ENCODE assay signal across 8 mouse cellular contexts in the genomic region with DNA sequence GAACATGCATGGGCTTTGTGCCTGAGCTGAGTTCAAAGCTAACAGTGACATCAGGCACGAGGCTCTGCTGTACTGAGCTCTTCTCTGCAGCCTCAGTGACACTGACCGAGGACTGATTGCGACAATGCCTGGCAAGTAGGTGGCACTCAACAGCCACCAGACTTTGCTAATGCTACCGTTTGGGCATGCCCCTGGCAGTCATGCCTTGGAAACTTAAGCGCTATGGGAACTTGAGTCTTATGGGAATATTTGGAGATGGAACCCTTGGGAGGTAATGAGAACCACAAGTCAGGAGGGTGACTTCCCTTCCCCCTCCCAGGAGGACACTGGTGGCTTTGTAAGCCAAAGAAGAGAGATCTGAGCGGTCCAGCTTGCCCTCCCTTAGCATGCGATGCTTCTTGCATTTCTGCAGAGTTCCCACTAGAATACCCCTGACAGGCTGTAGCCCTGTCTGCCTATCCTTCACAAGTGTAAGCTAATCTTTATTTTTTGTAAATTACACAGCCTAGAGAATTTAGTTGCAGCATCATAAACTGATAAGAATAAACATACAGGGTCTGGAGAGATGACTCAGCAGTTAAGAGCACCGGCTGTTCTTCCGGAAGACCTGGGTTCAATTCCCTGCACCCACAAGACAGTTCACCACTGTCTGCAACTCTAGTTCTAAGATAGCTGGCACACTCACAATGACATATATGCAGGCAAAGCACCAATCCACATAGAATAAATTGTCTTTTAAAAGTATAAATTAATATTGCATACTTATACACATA.
DNase-seq lines count a peak whose midpoint lies in the region; ATAC-seq lines count a peak whose summit lies in the region.

No protein-coding gene starts in this region.

- DNase-seq in cerebellum, postnatal 4 days (ENCODE audit: low spot score in 2 of 2) = no peak
- DNase-seq in ovary, postnatal 36 days (ENCODE audit: low spot score) = peak; percentile 6
- DNase-seq in ovary, postnatal 10 days (ENCODE audit: low spot score) = no peak
- DNase-seq in embryo, embryonic 11 days = peak; percentile 21
- peak; percentile 20 for DNase-seq in thymus, postnatal 14 days
- DNase-seq in urinary bladder, postnatal 14 days (ENCODE audit: low spot score) = no peak
- no peak for DNase-seq in frontal cortex, postnatal 10 days (ENCODE audit: low spot score in 2 of 2)

- ATAC-seq in cerebellum, adult (ENCODE audit: insufficient number of reproducible peaks, low FRiP score, low TSS enrichment) = 0 out of 2 replicates have a peak, but pooled peaks have one; percentile 16

Comparison
In these comparisons a context has a peak if more than half of its experiments do, and no peak if none do; other contexts are left out.
1. DNase-seq: peak in ovary, postnatal 36 days (single experiment), embryo, embryonic 11 days (single experiment) and thymus, postnatal 14 days (single experiment); none in cerebellum, postnatal 4 days (0 of 2), ovary, postnatal 10 days (single experiment), urinary bladder, postnatal 14 days (single experiment) and frontal cortex, postnatal 10 days (0 of 2).